Mouse (Mus musculus) megakaryocyte, embryonic 14.5 days (primary cell): ENCODE results near the gene Ntm. TPM values are rescaled to one million over a fixed set of nuclear protein-coding genes. Genes with fewer than 3 reads are reported as not detected.

Experiments used
- H3K27me3 ChIP-seq: replicated peaks from 2 replicates; pipeline ENCODE3; 2012; ENCODE audit warnings: inconsistent platforms
- H3K36me3 ChIP-seq: replicated peaks from 2 replicates; pipeline ENCODE3; 2012; ENCODE audit warnings: low read length, inconsistent platforms, mixed read lengths
- H3K4me1 ChIP-seq: 2 replicates; pipeline ENCODE4 v1.6.1; 2012; ENCODE audit warnings: inconsistent platforms
- H3K4me3 ChIP-seq: replicated peaks from 2 replicates; pipeline ENCODE3; 2012; ENCODE audit warnings: moderate library complexity, mild to moderate bottlenecking, inconsistent platforms
- H3K9me3 ChIP-seq: 2 replicates; pipeline ENCODE4 v1.6.1; 2012; ENCODE audit warnings: inconsistent platforms
- FLI1 ChIP-seq: IDR thresholded peaks from 2 replicates; pipeline ENCODE4 v1.6.1; 2012; ENCODE audit warnings: low read length, inconsistent platforms, mixed read lengths
- GATA1 ChIP-seq: IDR thresholded peaks from 3 replicates; pipeline ENCODE4 v1.6.1; 2012; ENCODE audit warnings: mixed read lengths, low read length, inconsistent platforms, borderline replicate concordance
- polyA plus RNA-seq: library from polyadenylated mRNA; stranded (reverse); fragments of >175 nt; gene quantifications from 2 replicates; pipeline ENCODE4 v1.2.3, GENCODE M21; 2012; ENCODE audit warnings: low replicate concordance; ENCODE audit not compliant: insufficient read depth

Ntm gene
- polyA plus RNA-seq, 1 experiment: not detected

DNA sequence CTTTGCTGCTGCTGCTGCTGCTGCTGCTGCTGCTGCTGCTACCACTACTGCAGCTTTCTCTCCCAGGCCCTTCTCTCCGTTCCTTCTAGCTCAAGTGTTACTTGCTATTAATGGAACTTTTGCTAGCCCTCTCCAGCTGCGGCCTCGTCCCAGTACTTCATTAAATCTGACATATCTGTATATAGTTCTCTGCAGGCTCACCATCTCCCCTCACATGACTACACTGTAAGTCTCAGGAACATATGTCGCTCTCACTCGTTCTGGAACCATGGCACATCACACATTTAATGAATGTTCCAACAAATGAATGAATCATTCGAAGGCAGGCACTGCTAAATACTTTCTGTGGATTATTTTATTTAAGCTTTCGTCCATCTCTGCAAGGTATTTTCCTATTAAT is 573.7 kb downstream of the Ntm start:
- H3K4me3 ChIP-seq: no peak overlapping the region
- H3K36me3 ChIP-seq: no peaks in the 10 kb centered on the region
- no peaks in the 10 kb centered on the region for H3K27me3 ChIP-seq
- no peaks in the 10 kb centered on the region for H3K4me1 ChIP-seq
- no peak for TF ChIP-seq FLI1
- TF ChIP-seq GATA1: no peak
- no peaks in the 10 kb centered on the region for H3K9me3 ChIP-seq

- Histone ChIP-seq H3K4me3 (no peak overlapping the region), H3K4me1 (no peaks in the 10 kb centered on the region), H3K27me3 (no peaks in the 10 kb centered on the region), H3K36me3 (no peaks in the 10 kb centered on the region), H3K9me3 (no peaks in the 10 kb centered on the region)
- TF ChIP-seq FLI1: no peak
- no peak for TF ChIP-seq GATA1
Observed at GRCm38 (mm10) chr9:29387136-29387535, 575.8 kb downstream of the Ntm start.

DNA sequence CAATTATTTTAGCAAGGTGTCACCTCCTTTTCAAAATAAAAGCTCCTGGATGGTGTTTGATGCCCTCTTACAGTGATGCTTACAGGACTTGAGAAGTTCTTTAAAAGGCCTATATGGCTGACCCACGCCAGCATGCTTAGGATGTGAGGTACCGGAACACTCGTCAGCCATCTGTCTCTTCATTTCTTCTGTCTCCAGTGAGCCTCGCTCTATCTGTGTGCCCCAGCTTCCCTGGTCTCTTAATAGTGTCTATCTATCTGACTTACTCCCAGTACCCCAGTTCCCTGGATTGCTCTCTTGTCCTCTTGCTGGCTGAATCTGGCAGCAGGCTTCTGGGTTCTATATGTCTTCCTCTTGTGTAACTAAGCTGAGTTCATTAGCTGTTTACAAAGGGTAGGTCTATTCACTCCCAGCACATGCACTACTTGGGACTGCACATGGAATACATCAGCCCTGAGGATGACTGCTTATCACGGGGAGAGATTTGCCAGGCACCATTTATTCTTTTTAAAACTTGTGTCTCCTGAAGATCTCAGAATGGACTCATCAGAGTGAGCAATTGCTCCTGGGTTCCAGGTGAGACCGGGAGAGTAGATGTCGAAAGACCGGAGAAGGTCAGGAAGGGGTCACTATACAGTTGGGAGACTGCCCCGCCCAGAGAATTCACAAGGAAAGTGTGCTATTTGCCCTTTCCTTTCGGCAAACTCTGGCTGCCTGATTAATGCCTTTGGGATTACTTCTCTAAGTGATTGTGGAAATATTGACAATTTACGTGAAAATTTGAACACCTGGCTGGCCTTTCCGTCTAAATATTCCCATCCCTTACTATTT is 585.6 kb downstream of the Ntm start:
- Histone ChIP-seq H3K4me1 (no peaks in the 10 kb centered on the region), H3K4me3 (no peak overlapping the region), H3K9me3 (no peaks in the 10 kb centered on the region), H3K27me3 (no peaks in the 10 kb centered on the region), H3K36me3 (no peaks in the 10 kb centered on the region)
- TF ChIP-seq FLI1: no peak
- no peak for TF ChIP-seq GATA1

- TF ChIP-seq GATA1: no peak
- no peak for TF ChIP-seq FLI1
- no peak overlapping the region for H3K4me3 ChIP-seq
- no peaks in the 10 kb centered on the region for H3K9me3 ChIP-seq
- H3K4me1 ChIP-seq: no peaks in the 10 kb centered on the region
- no peaks in the 10 kb centered on the region for H3K27me3 ChIP-seq
- H3K36me3 ChIP-seq: no peaks in the 10 kb centered on the region
Observed at GRCm38 (mm10) chr9:29371341-29371740, 591.6 kb downstream of the Ntm start.

- no peaks in the 10 kb centered on the region for H3K4me1 ChIP-seq
- no peaks in the 10 kb centered on the region for H3K9me3 ChIP-seq
- TF ChIP-seq FLI1 (no peak), GATA1 (no peak)
- no peak overlapping the region for H3K4me3 ChIP-seq
- no peaks in the 10 kb centered on the region for H3K27me3 ChIP-seq
- H3K36me3 ChIP-seq: no peaks in the 10 kb centered on the region
Observed at GRCm38 (mm10) chr9:29369621-29370020, 593.3 kb downstream of the Ntm start.

- TF ChIP-seq FLI1 (no peak), GATA1 (no peak)
- H3K27me3 ChIP-seq: no peaks in the 10 kb centered on the region
- H3K36me3 ChIP-seq: no peaks in the 10 kb centered on the region
- H3K9me3 ChIP-seq: no peaks in the 10 kb centered on the region
- H3K4me3 ChIP-seq: no peak overlapping the region
- no peaks in the 10 kb centered on the region for H3K4me1 ChIP-seq
Observed at GRCm38 (mm10) chr9:29368291-29368690, 594.6 kb downstream of the Ntm start.

DNA sequence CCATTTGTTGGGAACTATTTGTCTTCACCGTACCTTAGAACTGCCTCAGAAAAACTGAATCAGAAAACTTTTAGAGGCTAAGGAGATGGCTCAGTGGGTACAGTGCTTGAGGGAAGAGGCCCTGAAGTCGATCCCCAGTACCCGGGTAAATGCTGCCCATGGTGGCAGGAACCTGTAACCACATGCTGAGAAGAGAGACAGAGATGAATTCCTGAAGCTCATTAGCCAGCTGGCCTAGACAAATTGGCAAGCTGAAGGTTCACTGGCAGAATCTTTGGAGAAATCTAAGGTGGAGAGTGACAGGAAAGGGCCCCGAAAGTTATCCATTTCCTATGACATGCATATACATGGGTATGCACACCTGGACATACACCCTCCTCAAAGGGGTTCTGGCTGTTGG is 605.1 kb downstream of the Ntm start:
- Histone ChIP-seq H3K27me3 (no peaks in the 10 kb centered on the region), H3K9me3 (no peaks in the 10 kb centered on the region), H3K4me3 (no peak overlapping the region), H3K4me1 (no peaks in the 10 kb centered on the region), H3K36me3 (no peaks in the 10 kb centered on the region)
- TF ChIP-seq GATA1 (no peak), FLI1 (no peak)

GRCm38 (mm10) chr9:29342303-29342702 is 620.6 kb downstream of the Ntm start:
- Histone ChIP-seq H3K4me3 (no peak overlapping the region), H3K4me1 (no peaks in the 10 kb centered on the region), H3K27me3 (no peaks in the 10 kb centered on the region), H3K36me3 (no peaks in the 10 kb centered on the region), H3K9me3 (no peaks in the 10 kb centered on the region)
- TF ChIP-seq FLI1 (no peak), GATA1 (no peak)

DNA sequence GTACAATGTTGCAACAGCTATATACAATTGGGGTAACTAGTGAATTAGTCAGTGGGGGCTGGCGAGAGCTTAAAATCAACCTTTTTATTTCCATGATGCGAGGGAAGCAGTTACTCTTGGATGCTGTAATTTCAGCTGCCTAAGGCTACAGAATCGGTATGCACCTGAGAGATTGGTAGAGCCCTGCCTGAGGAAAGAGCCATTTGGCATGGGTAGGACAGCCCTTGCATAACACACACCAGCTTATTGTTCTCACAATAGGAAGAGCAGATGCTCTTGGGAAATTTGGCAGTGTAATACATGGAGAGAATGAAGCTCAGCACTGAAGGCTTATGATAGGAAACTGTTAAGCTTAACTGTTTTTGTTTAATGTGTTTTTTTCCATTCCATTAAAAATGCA is 621.6 kb downstream of the Ntm start:
- no peaks in the 10 kb centered on the region for H3K27me3 ChIP-seq
- no peaks in the 10 kb centered on the region for H3K4me1 ChIP-seq
- no peak for TF ChIP-seq GATA1
- TF ChIP-seq FLI1: no peak
- H3K4me3 ChIP-seq: no peak overlapping the region
- H3K36me3 ChIP-seq: no peaks in the 10 kb centered on the region
- no peaks in the 10 kb centered on the region for H3K9me3 ChIP-seq

GRCm38 (mm10) chr9:29335671-29336070 is 627.3 kb downstream of the Ntm start:
- Histone ChIP-seq H3K36me3 (no peaks in the 10 kb centered on the region), H3K4me3 (no peak overlapping the region), H3K27me3 (no peaks in the 10 kb centered on the region), H3K4me1 (no peaks in the 10 kb centered on the region), H3K9me3 (no peaks in the 10 kb centered on the region)
- TF ChIP-seq FLI1 (no peak), GATA1 (no peak)
